Mouse (Mus musculus) gastrocnemius, postnatal 4 days (tissue): ENCODE results near the gene Lgals3bp. TPM values are rescaled to one million over a fixed set of nuclear protein-coding genes. Genes with fewer than 3 reads are reported as not detected.

ENCODE experiments used
- DNase-seq, 2 experiments: peaks; one replicate each; pipeline ENCODE4 v3.0.0; 2021 to 2022; ENCODE audit warnings: low spot score in 2 of 2, mixed read lengths in 2 of 2
- total RNA-seq, 2 experiments: library from RNA; stranded (reverse); gene quantifications; 2 replicates each; pipeline ENCODE4 v1.2.3; 2021

The Lgals3bp gene
- total RNA-seq, 2 experiments from 2014 or later: 16.3 to 19.6 TPM

- no peak for DNase-seq
These were observed 33.6 kb downstream of the Lgals3bp start for GRCm38 (mm10) chr11:118368330-118368729.

DNA sequence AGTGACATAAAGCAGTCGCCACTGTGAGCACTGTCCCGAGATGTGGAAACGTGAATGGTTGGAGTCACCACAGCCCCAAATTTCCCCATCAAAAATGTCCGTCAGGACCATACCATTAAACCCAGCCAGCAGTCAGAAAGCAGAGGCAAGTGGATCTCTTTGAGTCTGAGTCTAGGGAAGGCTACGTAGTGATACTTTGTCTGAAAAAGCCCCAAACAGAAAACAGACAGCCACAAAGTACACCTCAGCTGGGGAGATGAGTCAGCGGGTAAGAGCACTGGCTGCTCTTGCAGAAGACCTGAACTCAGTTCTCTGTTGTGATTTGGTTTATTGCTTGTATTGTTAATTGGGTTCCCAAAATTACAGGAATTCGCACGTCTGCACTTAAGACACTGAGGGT, 35.3 kb downstream of the Lgals3bp start:
- no peak for DNase-seq

GRCm38 (mm10) chr11:118366108-118366507, 35.8 kb downstream of the Lgals3bp start:
- DNase-seq: no peak

- peak; percentile 52 to 73 for DNase-seq
These were observed 36.7 kb downstream of the Lgals3bp start for GRCm38 (mm10) chr11:118365171-118365570.

DNA sequence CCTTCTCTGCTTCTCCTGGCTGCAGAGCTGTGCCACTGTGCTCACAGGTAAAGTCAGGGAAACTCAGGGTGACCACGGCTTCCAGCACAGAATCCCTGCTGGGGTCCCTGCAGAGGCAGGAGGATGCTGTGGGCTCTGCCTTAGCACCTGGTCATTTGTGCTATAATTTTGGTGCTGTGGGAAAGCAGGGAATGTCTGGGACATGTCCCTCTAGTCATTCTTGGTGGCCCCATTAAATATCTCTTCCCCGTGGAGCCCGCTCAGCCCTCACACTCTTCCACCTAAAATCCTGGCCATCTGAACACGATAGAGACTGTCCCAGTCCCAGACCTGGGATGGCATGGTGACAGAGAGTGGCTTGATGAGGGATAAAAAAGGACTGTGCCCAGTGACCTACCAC, 37.9 kb downstream of the Lgals3bp start:
- no peak for DNase-seq

GRCm38 (mm10) chr11:118362971-118363518, 38.8 kb downstream of the Lgals3bp start:
- DNase-seq: peak; percentile 45 to 65

DNA sequence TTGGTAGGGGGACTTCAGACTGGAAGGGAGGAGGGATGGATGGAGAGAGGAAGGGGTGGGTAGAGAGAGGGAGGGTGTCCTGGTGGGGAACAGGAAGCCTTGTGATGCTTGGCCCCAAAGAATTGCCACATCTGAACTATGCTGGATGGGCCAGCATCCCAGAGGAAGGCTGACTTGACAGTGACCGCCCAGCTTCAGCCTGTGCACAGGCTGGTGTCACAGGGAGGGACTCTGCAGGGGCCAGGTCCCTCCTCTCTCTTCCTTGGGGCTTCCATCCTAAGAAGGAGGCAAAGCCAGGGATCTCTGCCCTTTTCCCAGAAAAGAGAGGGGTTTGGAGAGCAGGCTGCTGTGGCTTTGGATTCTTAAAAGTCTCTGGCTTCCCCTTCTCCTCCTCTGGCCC, 39.4 kb downstream of the Lgals3bp start:
- no peak for DNase-seq

DNA sequence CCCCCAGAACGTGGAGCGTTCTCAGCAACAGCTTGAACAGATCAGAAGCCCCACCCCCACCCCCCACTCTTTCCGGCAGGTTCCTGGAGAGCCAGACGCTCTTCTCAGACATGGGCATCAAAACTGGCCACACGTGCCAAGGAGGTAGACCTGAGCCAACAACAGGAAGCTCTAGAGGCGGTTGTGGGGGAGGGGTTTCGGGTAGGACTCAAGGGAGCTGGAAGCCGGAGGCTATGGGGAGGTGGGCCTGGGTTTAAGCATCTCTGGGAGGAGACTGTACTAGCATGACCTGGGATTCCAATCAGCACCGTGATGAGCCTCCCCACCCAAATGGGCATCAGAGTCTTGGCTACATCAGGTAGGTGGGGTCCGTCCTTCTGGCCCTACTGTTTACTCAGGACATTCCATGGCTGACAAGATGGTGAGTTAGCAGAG, 41.0 kb downstream of the Lgals3bp start:
- DNase-seq: no peak

GRCm38 (mm10) chr11:118360491-118360890, 41.4 kb downstream of the Lgals3bp start:
- DNase-seq: no peak

- DNase-seq: no peak
These were observed 46.3 kb downstream of the Lgals3bp start, which contains the start of gene Timp2 for GRCm38 (mm10) chr11:118355640-118356039. TSS of gene Timp2 (minus strand) at chr11:118355740.

- DNase-seq: peak; percentile 90 to 94
These were observed 46.7 kb downstream of the Lgals3bp start for GRCm38 (mm10) chr11:118355205-118355604.

GRCm38 (mm10) chr11:118354636-118355191, 47.2 kb downstream of the Lgals3bp start:
- peak; percentile 59 to 62 for DNase-seq

GRCm38 (mm10) chr11:118349494-118349893, 52.4 kb downstream of the Lgals3bp start:
- no peak for DNase-seq

DNA sequence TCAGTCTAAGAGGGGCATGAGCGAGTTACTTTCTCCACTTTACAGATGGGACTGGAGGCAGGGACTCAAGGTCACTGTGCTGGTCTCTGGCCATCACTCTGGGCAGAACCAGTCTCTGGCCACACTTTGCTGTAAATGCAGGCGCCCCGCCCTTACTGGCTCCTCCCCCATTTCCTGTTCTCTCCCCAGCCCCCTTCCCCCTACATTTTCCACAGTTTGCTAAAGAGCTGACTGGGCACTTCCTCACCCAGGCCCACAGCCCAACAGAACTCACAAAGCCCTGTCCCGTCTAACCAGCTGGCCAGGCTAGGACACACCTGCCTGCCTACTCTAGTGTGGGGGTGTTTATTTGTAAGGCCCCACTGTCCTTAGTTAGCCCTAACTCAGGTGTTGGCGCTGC, 53.0 kb downstream of the Lgals3bp start:
- DNase-seq: peak in 1 of 2 experiments; percentile 63

DNA sequence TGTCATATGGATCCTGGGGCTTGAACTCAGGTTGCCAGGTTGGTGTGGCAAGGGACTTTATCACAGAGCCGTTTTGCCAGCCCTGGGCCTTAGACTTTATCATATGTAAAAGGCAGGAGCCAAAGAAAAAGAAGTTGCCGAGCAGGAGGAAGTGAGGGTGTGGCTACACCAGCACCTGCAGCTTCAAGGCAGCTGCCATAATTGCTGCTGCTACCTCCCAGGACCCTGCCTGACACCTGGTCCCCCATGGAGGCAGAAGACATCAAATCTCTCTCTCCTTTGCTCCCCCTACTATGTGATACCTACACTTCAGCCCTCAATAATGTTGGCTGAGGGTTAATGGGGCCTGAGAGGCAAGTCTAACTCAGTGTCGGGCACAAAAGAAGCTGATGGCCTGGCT, 53.5 kb downstream of the Lgals3bp start:
- DNase-seq: no peak

DNA sequence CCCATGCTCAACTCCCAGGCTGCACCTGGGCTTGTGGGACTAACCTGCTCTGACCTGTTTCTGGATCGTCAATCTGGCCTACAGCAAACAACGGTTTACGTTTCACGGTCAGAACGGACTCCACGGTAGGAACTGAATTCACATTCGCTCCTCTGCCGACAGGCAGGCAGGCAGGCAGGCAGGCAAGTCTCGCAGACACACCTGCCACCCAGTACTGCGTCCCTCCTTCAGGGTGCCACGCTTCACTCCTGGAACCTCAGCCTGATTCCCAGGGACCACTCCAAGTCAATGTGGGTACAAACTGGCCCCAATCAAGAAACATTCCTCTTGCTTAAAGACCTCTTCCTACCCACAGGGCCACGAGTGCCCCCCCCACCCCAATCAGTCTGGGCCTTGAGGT, 54.0 kb downstream of the Lgals3bp start:
- no peak for DNase-seq

DNA sequence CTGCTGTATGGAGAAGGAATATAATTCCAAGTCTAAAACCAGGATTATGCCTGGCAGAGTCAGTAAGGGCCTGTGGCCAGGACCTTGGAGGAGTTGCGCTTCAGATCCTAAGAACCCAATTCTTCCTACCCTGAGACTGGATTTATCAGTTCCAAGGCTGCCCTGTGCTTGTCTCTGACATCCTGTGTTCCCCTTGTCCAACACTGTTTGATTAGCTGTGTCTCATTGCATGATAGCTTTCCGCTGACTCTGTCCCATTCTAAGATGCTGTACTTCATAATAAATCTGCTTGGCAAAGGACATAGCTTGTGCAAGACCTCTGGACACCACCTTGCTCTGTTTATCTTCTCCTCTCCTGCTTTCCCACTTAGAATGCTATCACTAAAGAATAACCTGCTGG, 54.5 kb downstream of the Lgals3bp start:
- no peak for DNase-seq

DNA sequence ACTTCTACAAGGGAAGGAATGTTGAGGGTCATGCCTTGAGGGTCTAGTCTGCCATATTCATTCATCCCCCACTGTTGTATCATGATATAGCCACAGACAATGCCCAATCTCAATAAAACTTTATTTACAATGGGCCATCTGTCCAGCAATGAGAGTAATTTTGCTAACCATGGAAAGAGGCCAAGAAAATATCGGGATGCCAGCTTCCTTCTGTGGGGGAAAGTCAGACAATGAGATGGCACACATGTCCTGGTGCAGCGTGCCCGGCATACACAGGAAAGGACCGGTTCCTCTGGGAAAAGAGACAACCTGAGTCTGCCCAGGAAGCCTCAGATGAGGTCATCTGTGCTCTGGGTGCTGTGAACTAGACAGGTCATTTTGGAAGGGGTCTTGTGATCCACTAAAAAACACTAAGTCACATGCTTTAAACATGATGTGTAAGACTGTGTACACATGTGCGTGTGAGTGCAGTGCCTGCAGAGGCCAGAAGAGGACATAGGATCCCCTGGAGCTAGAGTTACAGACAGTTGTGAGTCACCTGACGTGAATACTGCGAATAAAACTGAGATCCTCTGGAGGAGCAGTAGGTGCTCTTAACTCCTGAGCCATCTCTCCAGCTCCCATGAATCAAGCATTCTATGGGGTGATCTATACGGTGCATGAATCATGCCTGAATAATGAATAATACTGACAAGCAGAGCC, 55.3 kb downstream of the Lgals3bp start:
- DNase-seq: no peak

GRCm38 (mm10) chr11:118345693-118346092, 56.2 kb downstream of the Lgals3bp start:
- no peak for DNase-seq

GRCm38 (mm10) chr11:118343629-118344028, 58.3 kb downstream of the Lgals3bp start:
- DNase-seq: no peak
